ENCODE assay signal across 8 mouse cellular contexts in genomic region chr17:35254241-35255098, GRCm38 (mm10). TPM values are rescaled to one million over a fixed set of nuclear protein-coding genes. Genes with fewer than 3 reads are reported as not detected.
DNase-seq lines count a peak whose midpoint lies in the region; ATAC-seq and TF ChIP-seq lines count a peak whose summit lies in the region.
"Had no signal": no experiment of that assay in that cellular context is flagged by ENCODE, and none has a peak within 500 bp of the region (broad histone marks: within the 10 kb centered on the region; RNA-seq: fewer than 3 reads in every experiment).

No protein-coding gene starts in this region.

- H3K27me3 ChIP-seq in testis, adult 2 months (ENCODE audit: control insufficient read depth, insufficient read depth, low read length) = no peaks in the 10 kb centered on the region
- H3K27me3 ChIP-seq in forebrain, embryonic 13.5 days = no peaks in the 10 kb centered on the region; the same call in 1 of the 2 replicates
- H3K27me3 ChIP-seq in kidney, embryonic 15.5 days = peaks cover 8% of the 10 kb centered on the region; the same call in 1 of the 2 replicates

- no peaks in the 10 kb centered on the region for H3K9me3 ChIP-seq in forebrain, embryonic 13.5 days (replicated peaks)
- H3K9me3 ChIP-seq in kidney, embryonic 15.5 days (replicated peaks) = no peaks in the 10 kb centered on the region

- H3K27ac ChIP-seq in testis, adult 2 months (ENCODE audit: control insufficient read depth, insufficient read depth, low read depth, low read length) = no peak overlapping the region
- no peak overlapping the region for H3K27ac ChIP-seq in forebrain, embryonic 13.5 days
- no peak overlapping the region for H3K27ac ChIP-seq in kidney, embryonic 15.5 days

- peak; percentile 77; the same call in 1 of the 2 replicates for TF ChIP-seq CTCF in testis, adult 2 months (IDR thresholded peaks at IDR 0.05; ENCODE audit: control insufficient read depth, insufficient read depth, insufficient replicate concordance, low read depth, low read length)

- no peak for DNase-seq in testis, postnatal 14 days (ENCODE audit: low spot score)
- DNase-seq in brain, adult 2 months (ENCODE audit: low read depth, low spot score) = peak; percentile 69
- peak; percentile 60 to 78 for DNase-seq in spleen, postnatal 14 days (ENCODE audit: low spot score in 2 of 2)

- no peak for TF ChIP-seq POLR2A in testis, adult 2 months (IDR thresholded peaks at IDR 0.05; ENCODE audit: control insufficient read depth, low read depth, low read length)

- 61% methylated on average over 11 of the region's 11 CpGs for WGBS in forebrain, embryonic 13.5 days
- 51% methylated on average over 11 of the region's 11 CpGs for WGBS in kidney, embryonic 15.5 days

- H3K4me2 ChIP-seq in forebrain, embryonic 13.5 days = no peak overlapping the region
- no peak overlapping the region for H3K4me2 ChIP-seq in kidney, embryonic 15.5 days

- H3K36me3 ChIP-seq in testis, adult 2 months (ENCODE audit: control insufficient read depth, insufficient read depth, low read length) = peaks cover 4% of the 10 kb centered on the region
- H3K36me3 ChIP-seq in forebrain, embryonic 13.5 days (ENCODE audit: poor library complexity, severe bottlenecking) = peaks cover 53% of the 10 kb centered on the region
- peaks cover 46% of the 10 kb centered on the region for H3K36me3 ChIP-seq in kidney, embryonic 15.5 days

- H3K4me3 ChIP-seq in testis, adult 2 months (ENCODE audit: control insufficient read depth, low read depth, low read length) = no peak overlapping the region
- H3K4me3 ChIP-seq in forebrain, embryonic 13.5 days = no peak overlapping the region
- H3K4me3 ChIP-seq in kidney, embryonic 15.5 days (replicated peaks) = no peak overlapping the region

- ATAC-seq in forebrain, embryonic 13.5 days = peak; percentile 22
- ATAC-seq in kidney, embryonic 15.5 days (replicated peaks; ENCODE audit: low FRiP score) = peak; percentile 22; the same call in 1 of the 2 replicates
- peak; percentile 41; the same call in 1 of the 2 replicates for ATAC-seq in megakaryocyte-erythroid progenitor cell, adult 5-6 weeks (replicated peaks; ENCODE audit: low FRiP score, low TSS enrichment, poor library complexity, severe bottlenecking)

- no peaks in the 10 kb centered on the region; the same call in none of the 2 replicates for H3K4me1 ChIP-seq in testis, adult 2 months (ENCODE audit: control insufficient read depth, insufficient read depth, low read length)
- H3K4me1 ChIP-seq in forebrain, embryonic 13.5 days = no peaks in the 10 kb centered on the region
- H3K4me1 ChIP-seq in kidney, embryonic 15.5 days = peaks cover 11% of the 10 kb centered on the region; the same call in 1 of the 2 replicates

- H3K9ac ChIP-seq in forebrain, embryonic 13.5 days = no peak overlapping the region
- no peak overlapping the region for H3K9ac ChIP-seq in kidney, embryonic 15.5 days

RNA-seq across cellular contexts. Expression of gene H2-D1, which starts 8.1 kb away (rescaled TPM):
- 29.6 and 31.4 TPM in 2 replicates for polyA plus RNA-seq in testis, adult 2 months (2012; rRNA removed)
- polyA plus RNA-seq in forebrain, embryonic 13.5 days (2015; fragmentation: Nextera tagmentation; extraction: Ambion mirVana) = 37.7 and 45.8 TPM in 2 replicates
- 64.5 and 66.1 TPM in 2 replicates for polyA plus RNA-seq in kidney, embryonic 15.5 days (2015; fragmentation: Nextera tagmentation; extraction: Ambion mirVana)
- total RNA-seq in megakaryocyte-erythroid progenitor cell, adult 5-6 weeks (2014; fragmentation: Nextera tagmentation) = 237 and 344 TPM in 2 replicates
- 289 and 334 TPM in 2 replicates for total RNA-seq in megakaryocyte-erythroid progenitor cell, adult 5-6 weeks (2017)

RNA-seq across cellular contexts. Expression of gene Ddx39b, which starts 12.9 kb away (rescaled TPM):
- polyA plus RNA-seq in testis, adult 2 months (2012; rRNA removed) = 125 and 129 TPM in 2 replicates
- polyA plus RNA-seq in forebrain, embryonic 13.5 days (2015; fragmentation: Nextera tagmentation; extraction: Ambion mirVana) = 592 and 632 TPM in 2 replicates
- polyA plus RNA-seq in kidney, embryonic 15.5 days (2015; fragmentation: Nextera tagmentation; extraction: Ambion mirVana) = 531 and 538 TPM in 2 replicates
- 488 and 550 TPM in 2 replicates for total RNA-seq in megakaryocyte-erythroid progenitor cell, adult 5-6 weeks (2014; fragmentation: Nextera tagmentation)
- total RNA-seq in megakaryocyte-erythroid progenitor cell, adult 5-6 weeks (2017) = 211 and 221 TPM in 2 replicates

RNA-seq across cellular contexts. Expression of gene Nfkbil1, which starts 18.9 kb away (rescaled TPM):
- polyA plus RNA-seq in testis, adult 2 months (2012; rRNA removed) = 27.9 and 30.2 TPM in 2 replicates
- 10.5 and 11.2 TPM in 2 replicates for polyA plus RNA-seq in forebrain, embryonic 13.5 days (2015; fragmentation: Nextera tagmentation; extraction: Ambion mirVana)
- polyA plus RNA-seq in kidney, embryonic 15.5 days (2015; fragmentation: Nextera tagmentation; extraction: Ambion mirVana) = 11.3 and 12.4 TPM in 2 replicates
- total RNA-seq in megakaryocyte-erythroid progenitor cell, adult 5-6 weeks (2014; fragmentation: Nextera tagmentation) = 8.8 and 10.1 TPM in 2 replicates
- 3.5 and 10.1 TPM in 2 replicates for total RNA-seq in megakaryocyte-erythroid progenitor cell, adult 5-6 weeks (2017)

RNA-seq across cellular contexts. Expression of gene Atp6v1g2, which starts 21.0 kb away (rescaled TPM):
- 10.4 and 11.7 TPM in 2 replicates for polyA plus RNA-seq in testis, adult 2 months (2012; rRNA removed)
- 20.8 and 24.3 TPM in 2 replicates for polyA plus RNA-seq in forebrain, embryonic 13.5 days (2015; fragmentation: Nextera tagmentation; extraction: Ambion mirVana)
- polyA plus RNA-seq in kidney, embryonic 15.5 days (2015; fragmentation: Nextera tagmentation; extraction: Ambion mirVana) = 6.2 and 6.4 TPM in 2 replicates
- total RNA-seq in megakaryocyte-erythroid progenitor cell, adult 5-6 weeks (2014; fragmentation: Nextera tagmentation) = 4.5 and 8.0 TPM in 2 replicates
- total RNA-seq in megakaryocyte-erythroid progenitor cell, adult 5-6 weeks (2017) = 0.99 and 2.2 TPM in 2 replicates

RNA-seq across cellular contexts. Expression of gene Gm16181, which starts 33.8 kb away (rescaled TPM):
- not detected in 2 replicates for polyA plus RNA-seq in testis, adult 2 months (2012; rRNA removed)
- 0.37 and 0.59 TPM in 2 replicates for polyA plus RNA-seq in forebrain, embryonic 13.5 days (2015; fragmentation: Nextera tagmentation; extraction: Ambion mirVana)
- polyA plus RNA-seq in kidney, embryonic 15.5 days (2015; fragmentation: Nextera tagmentation; extraction: Ambion mirVana) = 0.65 and 0.69 TPM in 2 replicates
- not detected in 2 replicates for total RNA-seq in megakaryocyte-erythroid progenitor cell, adult 5-6 weeks (2014; fragmentation: Nextera tagmentation)
- not detected in 2 replicates for total RNA-seq in megakaryocyte-erythroid progenitor cell, adult 5-6 weeks (2017)
- total RNA-seq: heart, adult 18-20 months had no signal
